Mouse (Mus musculus) inflammation-experienced regulatory T-cells, adult 6 months (primary cell): ENCODE data around the gene Cuta. TPM values are rescaled to one million over a fixed set of nuclear protein-coding genes. Genes with fewer than 3 reads are reported as not detected.
A peak's percentile ranks its signal among the peaks of the same experiment; 100 is the strongest.

Experiments
- ATAC-seq: one replicate; pipeline ENCODE4 v1.8.0; 2017
- polyA plus RNA-seq, 3 experiments: library from polyadenylated mRNA; unstranded; fragments of 100-300 nt; shearing (Covaris generic); gene quantifications; one replicate each; pipeline ENCODE4 v1.2.1; 2017

The Cuta gene
- polyA plus RNA-seq, 3 experiments from 2014 or later, result 132 to 166 (median 135) TPM

DNA sequence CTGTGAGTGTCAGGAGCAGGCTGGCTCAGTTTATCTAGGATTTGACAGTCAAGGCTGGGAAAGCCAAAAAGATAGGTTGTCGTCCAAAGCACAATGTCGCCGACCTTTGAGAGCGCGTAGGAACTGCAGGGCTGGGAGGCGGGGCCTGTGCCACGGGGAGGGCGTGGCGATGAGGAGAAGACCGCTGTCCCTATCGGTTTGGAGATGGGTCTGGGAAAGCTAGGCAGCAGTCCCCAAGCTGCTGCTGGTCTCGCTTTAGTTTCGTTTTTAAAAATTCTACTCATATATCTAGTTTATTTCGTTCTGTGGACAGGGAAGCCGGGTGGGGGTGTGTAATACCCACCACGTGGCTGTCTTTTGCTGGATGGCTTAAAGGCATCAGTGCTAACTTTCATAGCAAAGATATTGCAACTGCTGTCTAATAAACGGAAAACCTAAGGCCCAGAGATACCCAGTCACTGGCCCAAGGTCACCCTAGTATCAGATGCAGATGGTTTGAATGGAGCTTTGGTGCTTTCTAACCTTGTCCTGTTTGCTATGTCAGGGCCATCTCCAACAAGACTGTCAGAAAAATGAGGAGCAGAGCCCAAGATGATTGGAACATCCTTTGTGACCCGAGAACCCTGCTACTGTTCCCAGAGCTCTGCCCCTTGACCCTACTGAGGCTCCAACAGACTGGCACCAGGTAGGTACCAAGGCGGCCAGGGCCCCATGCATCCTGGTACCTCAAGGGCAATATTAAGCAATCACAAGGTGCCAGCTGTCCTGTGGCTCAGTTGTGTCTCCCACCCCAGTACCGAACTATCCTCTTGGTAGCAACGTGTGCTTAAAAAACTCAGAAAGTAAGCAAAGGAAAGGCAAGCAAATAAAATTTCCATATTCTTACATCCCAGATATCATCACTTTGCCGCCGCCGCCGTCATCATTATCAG, 54.1 kb downstream of the Cuta start:
- ATAC-seq, result peak; percentile 78

Other genes starting within 250 kb of the Cuta start
- gene Crebrf, start 223.9 kb downstream of the Cuta start, polyA plus RNA-seq, result 10 to 100 TPM; 29.4 to 66.0 (median 53.7) TPM
- 10 to 100 TPM; 37.8 to 39.2 (median 38.1) TPM for gene Bnip1, start 158.5 kb downstream of the Cuta start, polyA plus RNA-seq
- not detected for gene Nkx2-5, start 94.6 kb downstream of the Cuta start, polyA plus RNA-seq
- 1 to 10 TPM; 1.2 to 5.3 (median 4.0) TPM for gene Kifc5b, start 22.5 kb downstream of the Cuta start, polyA plus RNA-seq
- 10 to 100 TPM in 2 of 3 experiments, 1 to 10 TPM in 1; 8.2 to 17.5 (median 14.2) TPM for gene Phf1, start 6.5 kb downstream of the Cuta start, polyA plus RNA-seq
- not detected for gene Syngap1, start 1.7 kb upstream of the Cuta start, polyA plus RNA-seq
- gene Zbtb9, start 33.6 kb upstream of the Cuta start, polyA plus RNA-seq, result 10 to 100 TPM in 1 of 3 experiments, 1 to 10 TPM in 2; 9.0 to 11.1 (median 9.3) TPM
- 10 to 100 TPM in 1 of 3 experiments, 1 to 10 TPM in 2; 5.1 to 23.3 (median 6.8) TPM for gene Bak1, start 89.4 kb upstream of the Cuta start, polyA plus RNA-seq
- gene Itpr3, start 117.7 kb upstream of the Cuta start, polyA plus RNA-seq, result 1 to 10 TPM; 3.9 to 8.2 (median 7.1) TPM
- 100 to 1,000 TPM; 123 to 139 (median 128) TPM for gene Uqcc2, start 194.3 kb upstream of the Cuta start, polyA plus RNA-seq
- not detected for gene Ip6k3, start 228.2 kb upstream of the Cuta start, polyA plus RNA-seq